Mouse (Mus musculus): Measurements from ENCODE around the gene Tectb.

DNA sequence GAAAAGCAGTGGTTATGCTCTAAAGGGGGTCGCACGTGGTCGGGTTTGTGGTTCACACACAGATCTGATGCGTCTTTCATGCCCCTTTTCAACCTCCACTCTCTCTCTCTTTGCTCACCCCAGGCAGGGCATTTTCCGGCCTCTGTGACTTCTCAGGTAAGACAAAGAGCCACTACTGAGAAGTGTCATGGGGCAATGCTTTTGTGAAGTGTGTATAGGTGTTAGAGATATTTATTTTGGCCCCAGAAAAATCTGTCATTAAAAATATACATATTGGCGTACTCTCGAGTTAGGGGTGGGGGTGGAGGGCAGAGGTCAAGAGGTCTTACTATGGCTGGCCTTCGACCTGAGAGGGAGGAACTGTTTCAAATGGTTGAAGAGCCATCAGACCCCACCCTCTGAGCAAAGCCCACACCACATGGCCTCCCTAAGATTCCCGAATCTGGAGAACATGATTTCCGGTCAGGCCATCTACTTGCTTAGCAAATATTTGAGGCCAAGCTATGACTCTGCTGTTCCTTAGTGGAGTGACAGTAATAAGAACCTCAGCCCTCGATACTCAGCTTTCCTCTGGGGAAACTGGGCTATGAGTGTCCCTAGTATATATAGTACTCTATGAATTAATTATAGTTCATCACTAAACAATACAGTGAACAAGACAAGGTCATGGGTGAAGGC is 13.3 kb downstream of the Tectb start:
- TF ChIP-seq CTCF (IDR thresholded peaks at IDR 0.05; ENCODE audit: low read depth, low read length) = no peak
- no peak for TF ChIP-seq EP300 (IDR thresholded peaks at IDR 0.05; ENCODE audit: insufficient read depth, low read depth, low read length)
- no peak for TF ChIP-seq POLR2A (IDR thresholded peaks at IDR 0.05; ENCODE audit: insufficient read depth, low read length)

Data from ES-Bruce4 (cell line).